Mouse (Mus musculus) E14TG2a.4 (cell line): ENCODE results near the gene Ankrd13d.

ENCODE experiments used
- CTCF ChIP-seq: conservative IDR thresholded peaks from 2 replicates; pipeline ENCODE4 v1.5.1; 2014; ENCODE audit warnings: low read length
- NANOG ChIP-seq: IDR thresholded peaks from 2 replicates; pipeline ENCODE4 v1.6.1; 2014; ENCODE audit warnings: borderline replicate concordance, low read length, mixed read lengths
- POU5F1 ChIP-seq: IDR thresholded peaks from 2 replicates; pipeline ENCODE4 v1.6.1; 2014; ENCODE audit warnings: low read length, borderline replicate concordance

GRCm38 (mm10) chr19:4247010-4247409 is 35.9 kb downstream of the Ankrd13d start:
- TF ChIP-seq CTCF, result peak; percentile 70
- no peak for TF ChIP-seq POU5F1
- TF ChIP-seq NANOG, result no peak
